Mouse (Mus musculus) cerebellum, adult 2 months (tissue): Measurements from ENCODE around the gene Ncstn. TPM values are rescaled to one million over a fixed set of nuclear protein-coding genes. Genes with fewer than 3 reads are reported as not detected.
A peak's percentile ranks its signal among the peaks of the same experiment; 100 is the strongest.

ENCODE experiments used
- DNase-seq, 2 experiments: peaks; one replicate each; pipeline ENCODE4 v3.0.0; 2021
- H3K27ac ChIP-seq: fragments of 200-500 bp; 2 replicates; pipeline ENCODE4 v1.5.1; 2012; ENCODE audit warnings: low read length, control low read depth, inconsistent platforms; ENCODE audit not compliant: insufficient read depth
- H3K27me3 ChIP-seq: fragments of 200-500 bp; 2 replicates; pipeline ENCODE4 v1.6.1; 2012; ENCODE audit warnings: inconsistent platforms, mild to moderate bottlenecking, low read length, moderate library complexity; ENCODE audit not compliant: control insufficient read depth, insufficient read depth
- H3K4me1 ChIP-seq: fragments of 200-500 bp; 2 replicates; pipeline ENCODE4 v1.6.1; 2011; ENCODE audit warnings: low read length; ENCODE audit not compliant: control insufficient read depth, insufficient read depth
- H3K4me3 ChIP-seq: fragments of 200-500 bp; replicated peaks from 2 replicates; pipeline ENCODE3; 2011; ENCODE audit warnings: mild to moderate bottlenecking, low read depth, low read length, control low read depth; ENCODE audit not compliant: insufficient read depth
- CTCF ChIP-seq: fragments of 200-500 bp; IDR thresholded peaks from 2 replicates; pipeline ENCODE4 v1.5.1; 2011; ENCODE audit warnings: low read depth, mild to moderate bottlenecking, control low read depth, low read length, moderate library complexity, borderline replicate concordance; ENCODE audit not compliant: insufficient read depth
- POLR2A ChIP-seq: fragments of 200-500 bp; IDR thresholded peaks from 2 replicates; pipeline ENCODE4 v1.6.1; 2011; ENCODE audit warnings: low read length, control low read depth, borderline replicate concordance; ENCODE audit not compliant: insufficient read depth
- WGBS: fragments of 180-500 bp; shearing (Covaris S2); methylation state at CpG from one replicate; pipeline ENCODE4 v1.1.7; 2018; 5-methylcytosine and 5-hydroxymethylcytosine counted together
- polyA plus RNA-seq: library from polyadenylated mRNA; depleted of rRNA; stranded (reverse); fragments of >200 nt; gene quantifications from 2 replicates; pipeline ENCODE4 v1.2.3, GENCODE M21; 2012

Gene Ncstn
- polyA plus RNA-seq, 1 experiment = 84.3 TPM

GRCm38 (mm10) chr1:172046410-172046809 is 36.2 kb downstream of the Ncstn start:
- no peak overlapping the region for H3K27ac ChIP-seq
- TF ChIP-seq POLR2A (no peak), CTCF (no peak)
- no peaks in the 10 kb centered on the region for H3K4me1 ChIP-seq
- WGBS = 64% methylated on average over 8 of the region's 8 CpGs
- no peak for DNase-seq
- H3K4me3 ChIP-seq = no peak overlapping the region
- H3K27me3 ChIP-seq = no peaks in the 10 kb centered on the region

GRCm38 (mm10) chr1:172029914-172030313 is 52.7 kb downstream of the Ncstn start:
- Histone ChIP-seq H3K27me3 (no peaks in the 10 kb centered on the region), H3K4me3 (no peak overlapping the region), H3K4me1 (no peaks in the 10 kb centered on the region), H3K27ac (no peak overlapping the region)
- DNase-seq = no peak
- WGBS = 96% methylated on average over 2 of the region's 2 CpGs
- TF ChIP-seq CTCF = no peak
- no peak for TF ChIP-seq POLR2A

DNA sequence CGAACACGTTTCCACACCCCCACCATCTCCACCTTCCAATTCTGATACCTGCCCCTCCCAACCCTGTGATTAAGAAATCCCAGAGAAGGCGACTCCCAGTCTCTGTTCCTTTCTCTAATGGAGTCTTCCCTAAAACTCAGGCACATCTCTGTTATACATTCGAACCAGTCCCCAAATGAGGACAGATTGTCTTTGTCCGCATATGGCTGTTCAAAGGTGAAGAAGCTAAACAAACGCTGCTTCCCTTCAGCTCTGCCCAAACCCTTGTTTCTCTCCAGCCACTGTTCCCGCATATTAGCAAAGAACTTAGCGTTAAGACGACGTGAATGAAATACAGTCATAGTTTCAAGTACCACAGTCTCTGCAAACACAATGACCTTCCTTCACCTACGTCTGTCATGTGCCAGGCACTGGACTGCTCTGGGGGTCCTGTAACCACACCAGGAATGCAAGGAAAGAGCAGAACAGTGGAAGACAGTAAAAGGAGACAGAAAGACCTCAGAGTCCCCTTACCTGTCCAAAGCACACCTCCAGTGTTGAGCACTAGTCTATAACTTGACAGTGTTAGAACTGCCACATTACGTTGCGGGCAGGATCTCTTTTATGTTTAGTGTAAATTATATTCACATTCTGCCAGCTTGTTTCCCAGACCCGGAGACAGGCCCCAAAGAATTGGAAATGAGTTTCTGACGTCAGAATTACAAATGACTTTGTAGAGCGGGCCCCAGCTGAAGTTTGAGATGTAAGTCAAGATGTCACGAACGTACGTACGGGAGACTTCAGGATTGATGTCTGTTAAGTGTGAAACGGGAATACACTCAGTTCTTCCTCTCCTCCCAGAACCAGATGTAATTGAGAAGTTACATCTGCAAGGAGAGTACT is 54.0 kb downstream of the Ncstn start, which contains the start of gene Vangl2:
Vangl2 (minus strand) TSS at position 51 of the 882 bp plus-strand sequence.
- DNase-seq = no peak
- peak within 1 kb of the TSS; percentile 62 for H3K27ac ChIP-seq
- WGBS = 78% methylated on average over 21 of the region's 21 CpGs
- TF ChIP-seq POLR2A = no peak
- no peak for TF ChIP-seq CTCF
- peak within 1 kb of the TSS; percentile 98 for H3K4me3 ChIP-seq
- H3K27me3 ChIP-seq = no peaks in the 10 kb centered on the region
- no peaks in the 10 kb centered on the region for H3K4me1 ChIP-seq

DNA sequence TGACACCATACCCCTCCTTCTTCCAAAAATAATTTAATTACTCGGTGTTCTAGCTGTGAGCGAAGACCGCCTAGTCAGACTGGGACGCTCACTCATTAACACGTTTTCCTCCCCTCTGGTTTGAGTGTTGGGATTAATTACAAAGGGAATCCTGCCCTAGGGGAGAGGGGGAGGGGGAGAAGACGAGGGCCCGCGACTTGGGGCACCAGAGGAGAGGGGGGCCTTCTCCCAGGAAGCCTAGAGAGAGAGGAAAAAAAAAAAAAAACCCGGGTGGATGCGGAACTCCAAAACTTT is 54.8 kb downstream of the Ncstn start:
- Histone ChIP-seq H3K4me1 (no peaks in the 10 kb centered on the region), H3K4me3 (peak overlapping the region; percentile 98), H3K27ac (peak overlapping the region; percentile 62), H3K27me3 (no peaks in the 10 kb centered on the region)
- 10% methylated on average over 10 of the region's 10 CpGs for WGBS
- DNase-seq = no peak
- TF ChIP-seq CTCF = no peak
- TF ChIP-seq POLR2A = no peak

GRCm38 (mm10) chr1:172027010-172027808 is 55.4 kb downstream of the Ncstn start:
- TF ChIP-seq POLR2A (peak; percentile 67; the same call in 1 of the 2 replicates), CTCF (no peak)
- H3K4me3 ChIP-seq = peak overlapping the region; percentile 98
- 1% methylated on average over 48 of the region's 54 CpGs for WGBS
- H3K27me3 ChIP-seq = no peaks in the 10 kb centered on the region
- peak overlapping the region; percentile 62 for H3K27ac ChIP-seq
- no peaks in the 10 kb centered on the region for H3K4me1 ChIP-seq
- peak; percentile 90 to 92 for DNase-seq

- peak; percentile 23 to 52 for DNase-seq
- no peak for TF ChIP-seq CTCF
- TF ChIP-seq POLR2A = no peak
- H3K4me1 ChIP-seq = no peaks in the 10 kb centered on the region
- 3% methylated on average over 23 of the region's 23 CpGs for WGBS
- H3K27me3 ChIP-seq = no peaks in the 10 kb centered on the region
- peak overlapping the region; percentile 98 for H3K4me3 ChIP-seq
- no peak overlapping the region for H3K27ac ChIP-seq
Observed at GRCm38 (mm10) chr1:172026201-172026901, 56.2 kb downstream of the Ncstn start.

GRCm38 (mm10) chr1:172025201-172025904 is 57.2 kb downstream of the Ncstn start:
- H3K4me3 ChIP-seq = peak overlapping the region; percentile 22
- no peaks in the 10 kb centered on the region for H3K4me1 ChIP-seq
- H3K27me3 ChIP-seq = no peaks in the 10 kb centered on the region
- TF ChIP-seq POLR2A = no peak
- no peak for TF ChIP-seq CTCF
- no peak overlapping the region for H3K27ac ChIP-seq
- peak in 1 of 2 experiments; percentile 25 for DNase-seq
- whole genome bisulfite sequencing = 53% methylated on average over 8 of the region's 8 CpGs
